Mouse (Mus musculus) ES-E14 (cell line): ENCODE measurements at regions not wholly inside any gene's neighbourhood (a gene's known extent, or its start where the extent isn't known, plus 50 kb on each side); places are given as distances from the start of the nearest gene placed in this dataset.
"Not testable (repeated sequence)": the region's sequence is repeated elsewhere in the genome, so short reads cannot be mapped to it uniquely, and the experiment has no call there.

Experiments used
- DNase-seq: peaks from one replicate; pipeline ENCODE4 v3.0.0-alpha.2; 2013; ENCODE audit warnings: low read depth, low spot score
- H3K27ac ChIP-seq: 2 replicates; pipeline ENCODE4 v1.5.1; 2012; ENCODE audit warnings: low read depth, mild to moderate bottlenecking, low read length, moderate library complexity, mixed read lengths; ENCODE audit not compliant: poor library complexity, insufficient read depth, severe bottlenecking
- H3K36me3 ChIP-seq: 2 replicates; pipeline ENCODE4 v1.6.1; 2012; ENCODE audit warnings: mild to moderate bottlenecking, low read length, moderate library complexity, mixed read lengths; ENCODE audit not compliant: control insufficient read depth, poor library complexity, insufficient read depth, severe bottlenecking
- H3K4me1 ChIP-seq, 2 experiments: fragments of 150-350 bp in 1 of 2; sonication (generic) in 1 of 2; 2 replicates each; pipeline ENCODE4 v1.6.1; 2012; ENCODE audit warnings: low read length in 2 of 2, mild to moderate bottlenecking in 1 of 2, mixed read lengths in 1 of 2; ENCODE audit not compliant: control insufficient read depth in 2 of 2, insufficient read depth in 2 of 2, poor library complexity in 1 of 2
- H3K4me3 ChIP-seq, 2 experiments: fragments of 150-350 bp in 1 of 2; sonication (generic) in 1 of 2; 2 replicates each; pipeline ENCODE4 v1.5.1; 2012; ENCODE audit warnings: low read length in 2 of 2, low read depth in 1 of 2, mild to moderate bottlenecking in 1 of 2, mixed read lengths in 1 of 2; ENCODE audit not compliant: insufficient read depth in 1 of 2, poor library complexity in 1 of 2, severe bottlenecking in 1 of 2
- H3K9ac ChIP-seq: 2 replicates; pipeline ENCODE4 v1.6.1; 2012; ENCODE audit warnings: low read depth, mild to moderate bottlenecking, low read length, mixed read lengths; ENCODE audit not compliant: poor library complexity, insufficient read depth, severe bottlenecking
- H3K9me3 ChIP-seq: fragments of 150-350 bp; sonication (generic); 2 replicates; pipeline ENCODE4 v1.6.1; 2012; ENCODE audit warnings: low read depth, mild to moderate bottlenecking, low read length; ENCODE audit not compliant: control insufficient read depth, insufficient read depth
- in situ Hi-C, 2 experiments: fragments of 600-800 bp; cut with MboI; formaldehyde crosslinking; loops; one replicate each; pipeline ENCODE4 v1.15.1; 2025; ENCODE audit warnings: low sequenced_read_pairs in 2 of 2, inconsistent platforms in 1 of 2; ENCODE audit not compliant: unreplicated experiment in 2 of 2

- H3K4me3 ChIP-seq, H3K9ac ChIP-seq, in situ Hi-C loops, H3K4me1 ChIP-seq, H3K36me3 ChIP-seq, H3K9me3 ChIP-seq: not testable (repeated sequence)
- DNase-seq = peak; percentile 2
- peak overlapping the region; percentile 69 for H3K27ac ChIP-seq
These were observed 425.0 kb upstream of the Arhgef26 start for GRCm38 (mm10) chr3:61913186-61913585.

- H3K36me3 ChIP-seq, H3K9me3 ChIP-seq, H3K27ac ChIP-seq, in situ Hi-C loops, DNase-seq, H3K4me1 ChIP-seq, H3K4me3 ChIP-seq, H3K9ac ChIP-seq: not testable (repeated sequence)
These were observed 422.0 kb upstream of the Arhgef26 start for GRCm38 (mm10) chr3:61916106-61916505.
